Mouse (Mus musculus) right cerebral cortex, postnatal 10 days (tissue): ENCODE data around the gene Plpp4.

ENCODE experiments used
- DNase-seq, 2 experiments: peaks; one replicate each; pipeline ENCODE4 v3.0.0; 2021; ENCODE audit warnings: low spot score in 2 of 2

Plpp4 gene

DNA sequence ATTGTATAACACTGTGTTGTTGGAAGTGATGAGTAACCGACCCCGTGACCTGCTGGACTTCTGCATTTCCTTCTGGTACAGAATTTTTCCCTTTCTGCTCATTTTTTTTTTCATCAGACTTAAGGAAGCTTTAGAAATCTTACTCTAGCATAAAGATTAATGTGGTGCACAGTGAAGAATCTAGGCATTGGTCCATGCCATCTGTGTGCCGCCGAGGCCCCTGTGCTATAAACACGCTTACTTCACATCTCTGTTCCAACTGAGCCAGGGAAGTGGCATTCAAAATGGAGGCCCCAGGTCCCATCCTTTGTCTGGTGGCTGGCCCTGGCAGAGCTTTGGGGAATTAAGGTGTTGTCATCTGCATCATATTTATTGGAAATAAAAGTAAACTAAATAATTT is 44.8 kb downstream of the Plpp4 start:
- DNase-seq, result peak; percentile 33 to 52

DNA sequence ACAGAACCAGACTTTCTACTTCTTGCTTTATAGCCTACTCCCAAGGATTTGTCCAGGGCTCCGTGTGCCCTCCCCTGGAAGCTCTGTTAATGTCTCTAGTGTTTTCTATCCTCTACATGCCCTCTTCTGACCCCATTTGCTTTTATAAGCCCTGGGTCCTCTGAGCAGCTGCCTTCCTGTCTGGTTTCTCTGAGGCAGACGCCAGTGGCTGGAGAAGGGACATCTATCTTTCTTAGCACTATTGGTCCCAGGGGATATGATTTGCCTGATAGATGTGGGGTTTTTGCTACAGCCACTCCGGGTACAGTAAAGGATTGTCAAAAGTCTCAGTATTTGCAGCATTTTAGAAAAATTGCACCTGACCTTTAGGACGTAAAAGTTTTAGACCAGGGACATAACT is 46.5 kb downstream of the Plpp4 start:
- DNase-seq, result no peak

DNA sequence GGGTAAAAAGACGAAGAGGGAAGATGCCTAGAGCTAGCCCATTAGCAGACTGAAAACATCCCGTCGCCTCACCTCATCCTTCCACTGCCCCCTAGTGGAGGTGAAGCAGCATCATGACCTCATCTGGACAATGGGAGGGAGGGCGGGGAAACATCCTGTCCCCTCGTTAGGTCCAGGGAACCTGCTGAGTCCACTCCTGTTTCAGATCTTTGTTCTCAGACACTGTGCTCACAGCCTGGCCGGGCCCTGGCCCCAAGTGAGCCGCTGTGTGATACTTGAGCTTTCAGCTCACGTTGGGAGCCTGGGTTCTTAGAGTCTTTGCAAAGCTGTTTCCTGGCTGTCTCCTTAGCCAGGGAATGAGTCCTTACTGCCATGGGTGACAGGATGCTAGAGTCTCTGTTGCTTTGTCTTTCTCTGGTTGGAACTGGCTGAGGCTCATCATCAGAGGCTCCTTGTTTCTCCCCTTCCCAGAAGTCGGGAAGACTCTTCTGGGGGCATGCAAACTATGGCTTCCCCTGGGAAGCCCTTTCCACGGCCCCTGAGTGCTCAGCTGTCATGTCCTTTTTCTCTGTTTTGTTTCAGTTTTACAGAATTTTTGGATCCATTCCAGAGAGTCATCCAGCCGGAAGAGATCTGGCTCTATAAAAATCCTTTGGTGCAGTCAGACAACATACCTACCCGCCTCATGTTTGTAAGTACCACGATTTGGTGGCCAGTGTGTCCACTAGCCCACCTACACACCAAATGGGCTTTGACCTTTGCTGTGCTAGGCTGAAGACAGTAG is 50.4 kb downstream of the Plpp4 start:
- DNase-seq, result peak in 1 of 2 experiments; percentile 43

DNA sequence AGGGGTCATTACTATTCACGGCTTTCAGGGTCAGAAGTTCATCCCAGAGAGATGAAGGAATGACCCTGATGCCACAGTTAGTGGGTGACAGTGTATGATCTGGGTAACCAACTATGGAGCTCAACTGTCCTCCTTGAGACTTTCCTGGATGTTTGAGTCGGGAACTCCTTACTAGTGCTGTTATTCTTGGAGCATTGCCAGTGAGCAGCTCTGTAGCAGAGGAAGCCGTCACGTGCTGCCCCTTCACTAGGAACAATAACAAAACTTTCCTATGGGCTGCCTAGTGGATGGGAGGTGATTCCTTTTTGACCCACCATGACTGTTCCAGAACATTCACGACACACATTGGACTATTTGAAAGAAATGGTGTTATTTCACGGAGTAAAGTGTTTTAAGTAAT is 51.8 kb downstream of the Plpp4 start:
- no peak for DNase-seq

DNA sequence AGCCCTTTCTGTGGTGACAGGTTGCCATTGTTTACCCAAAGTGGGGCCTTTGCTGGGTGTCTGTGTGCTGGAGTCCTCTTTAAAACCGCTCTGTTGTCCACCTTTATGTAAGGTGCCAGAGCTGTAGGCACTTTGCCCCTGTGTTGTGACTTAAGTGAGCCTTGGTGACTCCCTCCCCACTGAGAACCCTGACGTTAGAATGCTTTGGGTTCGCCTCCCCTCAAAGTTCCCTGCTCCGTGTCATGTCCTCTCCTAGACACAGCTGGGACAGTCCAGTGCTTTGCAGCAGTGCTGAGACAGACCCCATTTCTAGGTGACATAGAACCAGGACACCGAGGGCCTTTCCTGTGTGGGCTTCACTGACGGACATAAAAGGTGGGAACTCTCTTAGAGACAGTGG is 55.7 kb downstream of the Plpp4 start:
- no peak for DNase-seq

DNA sequence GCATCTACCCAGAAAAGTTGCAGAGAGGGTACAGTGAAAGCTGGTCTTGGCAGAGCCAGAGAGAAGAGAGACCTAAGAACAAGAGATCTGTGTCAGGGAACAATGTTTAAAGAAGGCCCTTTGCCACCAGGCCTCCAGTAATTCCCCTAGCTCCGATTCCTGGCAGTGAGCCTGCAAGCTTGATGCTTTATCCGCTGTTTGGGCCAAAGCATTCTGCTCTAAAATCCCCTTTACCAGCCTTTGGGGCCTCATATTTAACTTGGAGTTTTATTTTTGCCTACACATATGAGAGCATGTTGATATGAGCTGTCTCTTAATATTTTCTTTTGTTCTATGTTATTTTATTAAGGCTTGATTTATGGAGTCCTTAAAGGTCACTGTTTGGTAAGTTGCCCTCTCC is 57.1 kb downstream of the Plpp4 start:
- peak; percentile 43 to 59 for DNase-seq

DNA sequence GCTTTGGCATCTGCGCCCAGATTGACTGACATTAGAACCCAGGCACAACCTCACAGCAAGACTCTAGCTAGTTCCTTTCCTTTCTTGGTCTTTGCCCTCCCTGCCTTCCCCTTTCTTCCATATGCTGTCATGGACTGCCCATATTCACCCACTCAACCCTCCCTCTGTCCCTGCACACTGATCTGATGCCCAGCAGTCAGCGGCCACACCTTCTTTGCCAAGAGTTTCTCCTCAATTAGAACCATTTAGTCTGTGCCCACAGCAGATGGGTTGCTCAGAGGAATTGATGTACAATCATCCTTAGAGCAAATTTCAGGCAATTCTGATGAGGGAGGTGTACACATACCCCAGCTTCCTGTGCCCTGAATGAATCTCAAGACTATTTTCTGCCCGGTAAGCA is 83.3 kb downstream of the Plpp4 start:
- no peak for DNase-seq

DNA sequence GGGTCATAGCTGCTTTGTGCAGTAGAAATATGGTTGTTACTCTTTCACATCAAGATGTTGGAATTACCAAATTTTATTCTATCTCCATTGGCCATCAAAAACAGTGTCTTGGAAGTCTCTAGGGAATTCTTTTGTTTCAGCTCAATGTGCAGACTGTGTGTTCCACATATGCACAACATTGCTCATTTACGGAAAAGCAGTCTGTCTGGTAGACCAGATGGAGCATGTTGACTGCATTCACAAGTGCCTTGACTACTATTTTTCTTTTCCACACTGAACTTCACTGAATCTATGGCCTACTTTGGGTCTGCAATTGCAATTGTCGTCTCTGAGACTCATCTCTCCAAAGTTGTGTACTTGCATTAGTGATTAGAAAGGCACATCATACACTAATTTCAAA is 98.7 kb downstream of the Plpp4 start:
- peak in 1 of 2 experiments; percentile 41 for DNase-seq

DNA sequence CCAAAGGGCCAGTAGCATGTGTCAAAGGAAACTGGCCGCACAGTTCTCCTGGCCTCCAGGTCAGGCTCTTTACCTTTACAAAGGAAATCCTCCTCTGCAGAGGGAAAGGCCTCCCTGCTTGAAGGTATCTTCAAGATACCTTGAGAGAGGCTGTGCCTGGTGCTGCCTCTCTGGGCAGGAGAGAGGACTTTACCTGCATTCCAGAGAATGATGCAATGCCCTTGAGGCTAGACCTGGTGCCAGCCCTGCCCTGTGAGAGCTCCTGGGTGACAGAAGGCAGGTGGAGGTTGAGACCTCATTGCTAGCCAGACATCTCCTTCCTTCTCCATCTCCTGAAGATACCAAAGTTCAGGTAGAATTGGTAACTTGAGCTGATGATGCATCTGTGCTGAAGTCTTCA is 118.5 kb downstream of the Plpp4 start:
- DNase-seq, result no peak

DNA sequence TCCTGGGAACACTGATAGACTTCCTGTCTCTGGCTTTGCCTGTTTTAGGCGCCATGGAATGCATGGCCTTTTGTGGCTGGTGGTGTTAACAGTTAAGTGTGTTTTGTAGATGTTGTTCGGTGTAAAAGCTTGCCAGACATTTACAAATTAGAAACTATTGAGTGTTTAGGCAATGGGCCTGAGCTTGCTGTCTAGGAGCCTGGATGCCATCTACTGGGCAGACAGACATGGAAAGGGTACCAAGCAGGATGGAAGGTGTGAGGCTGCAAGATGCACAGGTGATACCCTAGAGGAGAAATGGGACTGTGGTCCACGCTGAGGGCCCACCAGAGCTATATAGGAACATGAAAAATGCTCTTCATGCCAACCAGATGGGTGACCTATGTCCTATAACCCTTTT is 128.3 kb downstream of the Plpp4 start:
- no peak for DNase-seq

DNA sequence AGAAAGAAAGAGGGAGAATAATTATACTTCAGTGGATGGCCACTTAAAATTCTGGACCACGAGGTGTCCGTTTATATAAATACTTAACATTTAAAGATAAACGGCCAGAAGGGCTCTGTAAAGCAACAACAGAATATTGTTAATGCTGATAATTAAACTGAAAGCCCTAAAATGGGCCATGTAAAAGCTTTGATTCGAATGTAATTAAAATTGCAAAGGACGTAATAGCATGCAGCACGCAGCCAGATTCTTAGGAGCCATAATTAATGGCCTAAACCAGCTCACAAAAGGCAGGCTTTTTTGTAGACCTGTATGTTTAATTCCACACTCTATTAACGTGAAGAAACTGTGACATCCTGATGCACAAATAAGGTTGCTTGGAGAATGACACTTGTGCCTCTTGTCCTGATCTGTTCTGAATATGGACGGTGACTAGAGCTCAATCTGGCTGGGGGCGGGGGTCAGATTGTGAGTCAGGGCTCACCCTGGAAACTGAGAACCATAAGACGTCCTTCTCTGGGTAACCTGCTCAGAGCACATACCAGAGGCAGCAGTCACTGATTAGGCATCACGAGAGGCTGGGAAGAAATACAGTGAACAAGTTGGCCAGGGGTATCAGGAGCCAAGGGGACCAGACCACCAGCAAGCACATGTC is 136.1 kb downstream of the Plpp4 start:
- DNase-seq, result no peak

DNA sequence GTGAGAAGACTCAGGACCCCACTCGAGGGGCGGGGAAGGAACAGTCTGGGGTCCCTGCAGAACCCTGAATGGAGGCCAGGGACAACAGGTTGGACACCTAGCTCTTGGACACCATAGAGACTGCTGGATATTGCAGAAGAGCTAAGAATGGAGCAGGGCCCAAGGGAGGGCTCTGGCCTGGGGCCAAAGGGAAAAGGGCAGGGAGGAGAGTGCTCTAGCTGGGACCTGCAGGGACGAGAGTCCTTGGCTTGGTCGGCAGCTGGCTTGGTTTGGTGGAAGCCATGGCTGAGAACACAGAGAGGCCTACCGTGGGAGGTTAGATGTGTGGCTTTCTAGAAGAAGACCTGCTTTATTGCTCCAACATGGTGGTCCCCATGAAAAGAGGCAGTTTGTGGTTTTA is 139.7 kb downstream of the Plpp4 start:
- DNase-seq, result no peak

DNA sequence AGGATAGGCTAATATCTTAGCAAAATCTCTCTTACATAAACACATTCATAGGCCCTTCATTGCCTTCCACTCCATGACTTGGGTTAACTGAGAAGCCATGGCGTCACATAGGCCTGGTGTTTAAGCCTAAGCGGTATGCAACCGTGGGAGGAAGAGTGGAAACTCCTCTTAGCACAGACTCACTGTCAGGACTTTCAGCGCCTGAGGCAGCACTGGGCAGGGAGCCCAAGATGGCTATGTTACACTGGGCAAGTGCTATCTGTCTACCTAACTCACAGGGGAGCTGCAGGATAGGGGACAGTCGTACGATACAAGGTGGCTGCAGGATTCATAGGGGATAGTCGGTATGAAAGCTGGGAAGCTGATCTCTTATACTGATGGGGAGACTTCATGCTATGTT is 142.2 kb downstream of the Plpp4 start:
- DNase-seq, result no peak

DNA sequence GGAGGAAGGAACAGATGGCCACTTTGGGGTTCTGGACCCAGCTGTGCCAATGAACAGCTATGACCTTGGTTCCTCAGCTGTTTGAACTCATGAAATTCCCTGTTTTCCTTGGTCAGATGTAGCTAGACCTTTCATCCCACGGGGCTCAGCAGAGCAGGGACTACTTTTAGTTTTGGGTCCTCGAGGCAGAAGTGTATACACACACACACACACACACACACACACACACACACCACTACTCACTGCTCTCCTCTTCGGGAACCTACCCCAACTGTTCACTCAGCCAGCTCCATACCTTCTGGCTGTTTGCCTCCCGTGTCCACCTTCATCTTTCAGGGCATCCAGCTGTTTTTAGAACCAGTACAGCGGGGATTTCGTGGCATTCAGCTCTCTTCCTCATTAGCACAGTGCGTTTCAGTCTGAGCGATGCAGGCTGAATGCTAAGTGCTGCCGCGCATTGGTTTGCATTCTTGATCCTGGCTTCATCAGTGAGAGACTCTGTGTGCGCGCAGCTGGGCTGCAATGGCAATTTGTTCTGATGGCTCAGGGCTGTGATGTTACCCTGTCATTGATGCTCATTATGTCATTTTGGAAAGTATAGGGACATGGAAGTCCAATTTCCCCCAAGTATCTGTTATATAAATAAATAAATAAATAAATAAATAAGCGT is 146.0 kb downstream of the Plpp4 start:
- peak; percentile 79 to 86 for DNase-seq

DNA sequence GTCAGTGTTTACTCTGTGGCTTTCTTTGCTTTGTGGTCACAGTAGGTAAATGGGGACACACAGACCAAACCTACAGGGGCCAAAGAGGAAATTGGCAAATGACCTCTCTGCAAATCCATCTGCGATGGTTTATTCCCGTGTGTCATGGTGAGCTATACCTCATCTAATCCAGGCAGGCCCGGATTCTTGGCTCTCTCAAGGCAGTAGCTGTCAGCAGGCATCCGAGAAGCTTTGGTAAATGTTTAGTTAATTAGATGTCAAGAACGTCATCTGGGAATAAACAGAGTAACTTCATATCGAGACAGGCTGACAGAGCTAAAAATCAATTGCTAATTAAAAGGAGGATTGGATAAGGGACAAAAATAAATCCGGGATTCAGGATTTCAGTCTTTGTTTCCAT is 149.2 kb downstream of the Plpp4 start:
- no peak for DNase-seq

DNA sequence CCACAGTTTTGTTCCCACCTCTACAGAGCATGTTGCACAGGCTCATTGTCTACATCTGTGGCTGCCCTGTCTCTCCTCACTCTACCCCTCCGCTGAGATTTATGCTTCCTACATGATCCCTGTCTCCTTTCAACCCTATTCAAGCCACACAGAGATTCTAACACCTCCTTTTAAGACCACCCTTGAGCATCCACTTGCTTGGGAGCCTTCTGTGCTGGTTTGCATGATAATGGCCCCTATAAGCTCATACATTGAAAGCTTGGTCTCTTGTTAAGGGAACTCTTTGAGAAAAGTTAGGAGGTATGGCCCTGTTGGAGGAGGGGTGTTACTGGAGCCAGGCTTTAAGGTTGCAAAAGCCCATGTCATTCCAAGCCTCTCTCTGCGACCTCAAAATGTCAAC is 155.9 kb downstream of the Plpp4 start:
- no peak for DNase-seq

DNA sequence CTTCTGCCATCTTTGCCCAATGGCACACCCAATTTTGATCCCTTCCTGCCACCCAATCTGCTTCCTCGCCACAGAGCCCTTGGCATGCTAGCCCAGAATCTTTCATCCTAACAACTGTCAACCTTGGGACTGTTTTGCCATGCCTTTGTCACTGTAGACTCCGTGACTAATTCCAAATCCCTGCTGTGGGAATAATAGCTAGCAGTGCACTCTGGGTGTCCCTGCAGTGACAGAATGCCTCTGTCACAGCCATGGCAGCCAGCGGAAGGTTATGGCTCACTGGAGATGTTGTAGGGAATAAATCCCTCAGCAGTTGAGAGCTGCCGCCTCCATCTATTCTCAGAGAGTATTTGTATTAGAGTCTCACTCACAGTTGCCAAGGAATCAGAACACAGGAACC is 158.3 kb downstream of the Plpp4 start:
- DNase-seq, result no peak

DNA sequence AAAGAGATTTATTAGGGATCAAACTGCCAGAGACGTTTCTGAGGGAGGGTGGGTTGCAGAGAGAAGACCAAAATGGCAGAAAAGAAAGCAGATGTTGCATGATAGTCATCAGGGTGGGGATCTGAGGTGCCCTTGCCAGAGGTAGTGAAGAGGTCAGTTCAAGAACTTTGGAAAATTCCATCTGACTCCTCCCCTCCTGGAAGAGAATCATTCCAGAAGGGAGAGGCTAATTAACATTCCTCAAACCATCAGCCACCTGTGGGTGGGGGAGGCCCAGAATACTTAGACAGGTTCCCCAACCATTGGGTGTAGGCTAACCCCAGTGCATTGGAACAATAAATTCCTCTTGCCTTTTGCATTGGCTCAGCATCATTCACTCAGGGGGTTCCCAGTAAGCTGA is 164.3 kb downstream of the Plpp4 start:
- no peak for DNase-seq

DNA sequence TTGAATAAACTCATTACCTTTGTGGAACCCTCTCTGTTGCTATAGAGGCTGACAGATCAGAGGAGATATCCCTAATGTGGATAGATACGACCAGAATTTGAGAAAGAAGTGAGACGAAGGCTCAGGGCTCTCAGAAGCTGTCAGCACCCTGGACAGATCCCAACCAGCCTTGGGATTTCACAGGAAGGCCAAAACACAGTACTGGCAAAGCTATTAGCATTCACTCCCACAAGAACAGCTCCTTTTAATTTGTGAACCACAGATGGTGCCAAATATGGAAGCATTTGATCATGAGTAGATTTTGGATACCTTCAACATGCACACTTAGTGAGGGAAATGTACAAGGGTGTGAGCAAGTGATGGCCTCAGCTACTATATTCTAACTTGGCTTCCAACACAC is 168.7 kb downstream of the Plpp4 start:
- DNase-seq, result no peak

DNA sequence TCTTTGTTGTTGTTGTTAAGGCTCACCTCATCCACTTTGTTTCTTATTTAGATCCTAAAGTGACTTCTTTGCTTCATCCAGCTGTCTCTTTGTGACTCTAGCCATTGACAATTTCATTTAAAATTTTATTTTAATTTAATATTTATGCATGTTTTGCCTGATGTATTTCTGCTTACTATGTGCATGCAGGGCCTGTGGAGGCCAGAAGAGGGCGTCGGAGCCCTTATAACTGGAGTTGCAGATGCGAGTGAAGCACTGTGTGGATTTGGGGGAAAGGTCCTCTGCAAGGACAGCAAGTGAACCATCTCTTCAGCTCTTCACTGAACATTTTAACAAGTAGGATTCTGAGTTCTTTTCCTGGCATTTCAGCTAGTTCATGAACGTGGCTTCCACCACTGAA is 172.0 kb downstream of the Plpp4 start:
- DNase-seq, result no peak

DNA sequence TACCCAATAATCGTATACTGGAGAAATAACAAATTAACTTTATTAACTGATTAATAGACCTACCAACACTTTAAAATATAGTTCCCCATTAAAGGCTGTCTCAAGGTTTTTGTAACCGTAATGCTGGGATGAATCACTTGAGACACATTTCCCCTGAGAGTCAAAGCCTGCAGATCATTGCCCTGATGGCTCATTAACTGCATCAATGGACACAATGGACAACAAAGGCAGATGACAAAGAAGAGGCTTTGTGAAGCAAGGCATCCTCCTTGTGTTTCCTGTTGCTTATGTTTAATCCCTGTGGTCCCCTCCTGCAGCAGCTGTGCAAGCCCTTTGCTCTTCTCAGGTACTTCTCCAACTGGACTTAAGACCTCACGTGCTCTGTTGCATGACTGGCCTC is 173.1 kb downstream of the Plpp4 start:
- DNase-seq, result no peak
